Mouse (Mus musculus) forelimb bud, embryonic 11.5 days (tissue): ENCODE data around the gene 5430403G16Rik.
"Not testable (repeated sequence)": the region's sequence is repeated elsewhere in the genome, so short reads cannot be mapped to it uniquely, and the experiment has no call there.

ENCODE experiments used
- DNase-seq: peaks from one replicate; pipeline ENCODE4 v3.0.0-alpha.2; 2012; ENCODE audit warnings: low read depth, low spot score

The 5430403G16Rik gene

GRCm38 (mm10) chr5:109690537-109691201 lies at the start of gene 5430403G16Rik:
5430403G16Rik (minus strand) TSS chr5:109691041.
- DNase-seq, result peak; percentile 85

GRCm38 (mm10) chr5:109717341-109717740 lies 26.5 kb upstream of the 5430403G16Rik start:
- DNase-seq, result not testable (repeated sequence)

- not testable (repeated sequence) for DNase-seq
Measured at GRCm38 (mm10) chr5:109691205-109691965, 544 bp upstream of the 5430403G16Rik start.

- DNase-seq, result no peak
Measured at GRCm38 (mm10) chr5:109682921-109683320, 7.9 kb downstream of the 5430403G16Rik start.
